Mouse (Mus musculus): ENCODE measurements around the gene Idua.
A peak's percentile ranks its signal among the peaks of the same experiment; 100 is the strongest.

Gene Idua

DNA sequence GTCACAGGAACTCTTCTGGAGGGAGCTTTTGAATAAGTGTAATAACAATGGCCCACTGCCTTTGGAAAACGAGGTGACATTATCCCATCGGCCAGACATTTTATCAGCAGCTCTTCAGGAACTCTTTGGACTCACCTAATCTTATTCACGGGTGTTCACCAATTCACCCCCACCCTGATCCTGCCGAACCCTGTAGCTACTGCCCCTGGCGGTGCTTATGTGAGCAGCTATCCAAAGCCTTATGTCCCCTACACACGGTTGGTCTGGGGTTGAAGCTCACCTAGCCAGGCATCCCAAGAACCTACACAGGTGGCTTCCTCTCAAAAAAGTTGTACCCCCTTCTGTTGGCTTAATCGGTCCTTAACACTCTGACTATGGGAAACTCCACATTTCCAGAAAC, 59.6 kb downstream of the Idua start:
- no peak for DNase-seq (ENCODE audit: low read depth, low spot score)

- no peak for DNase-seq (ENCODE audit: low read depth, low spot score)
Observed at GRCm38 (mm10) chr5:108724006-108724405, 63.9 kb downstream of the Idua start.

- peak; percentile 24 for DNase-seq (ENCODE audit: low read depth, low spot score)
Observed at GRCm38 (mm10) chr5:108726557-108727248, 66.6 kb downstream of the Idua start.

DNA sequence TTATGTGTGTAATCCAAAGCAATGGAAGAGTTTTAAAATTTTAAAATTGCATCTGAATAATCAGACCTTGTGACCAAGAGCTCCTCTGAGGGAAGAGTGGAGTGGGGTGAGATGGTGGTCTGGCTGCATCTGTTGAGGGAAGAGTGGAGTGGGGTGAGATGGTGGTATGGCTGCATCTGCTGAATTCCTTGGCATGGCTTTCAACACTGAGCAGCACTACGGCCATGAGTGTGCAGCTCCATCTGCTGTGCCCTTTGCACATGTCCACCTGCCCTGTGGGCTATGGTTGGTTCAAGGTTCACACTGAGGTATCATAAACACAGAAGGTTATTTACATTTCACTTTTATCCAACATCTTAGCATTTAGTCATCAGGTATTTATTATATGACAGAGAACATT, 67.3 kb downstream of the Idua start:
- DNase-seq (ENCODE audit: low read depth, low spot score) = no peak
